Mouse (Mus musculus) heart, adult 2 months (tissue): ENCODE data around the gene Tet1. TPM values are rescaled to one million over a fixed set of nuclear protein-coding genes. Genes with fewer than 3 reads are reported as not detected.
"Not testable (repeated sequence)": the region's sequence is repeated elsewhere in the genome, so short reads cannot be mapped to it uniquely, and the experiment has no call there.

Source experiments
- DNase-seq, 2 experiments: peaks; one replicate each; pipeline ENCODE4 v3.0.0; 2021
- H3K27ac ChIP-seq: fragments of 200-600 bp; 2 replicates; pipeline ENCODE4 v1.8.1; 2022
- H3K27me3 ChIP-seq: fragments of 200-500 bp; 2 replicates; pipeline ENCODE4 v1.6.1; 2012; ENCODE audit warnings: mild to moderate bottlenecking, low read length, inconsistent platforms, mixed read lengths; ENCODE audit not compliant: control insufficient read depth, insufficient read depth
- H3K36me3 ChIP-seq: fragments of 200-500 bp; 2 replicates; pipeline ENCODE4 v1.6.1; 2012; ENCODE audit warnings: low read length, inconsistent platforms; ENCODE audit not compliant: control insufficient read depth, insufficient read depth
- H3K4me1 ChIP-seq: fragments of 200-500 bp; 2 replicates; pipeline ENCODE4 v1.6.1; 2011; ENCODE audit warnings: low read length; ENCODE audit not compliant: control insufficient read depth, insufficient read depth
- H3K4me3 ChIP-seq: fragments of 200-600 bp; 2 replicates; pipeline ENCODE4 v1.8.1; 2022
- H3K79me2 ChIP-seq: fragments of 200-500 bp; replicated peaks from 2 replicates; pipeline ENCODE4 v1.6.1; 2012; ENCODE audit warnings: mild to moderate bottlenecking, inconsistent platforms, low read length, moderate library complexity, mixed read lengths; ENCODE audit not compliant: control insufficient read depth, insufficient read depth
- H3K9ac ChIP-seq: fragments of 200-500 bp; 2 replicates; pipeline ENCODE4 v1.6.1; 2012; ENCODE audit warnings: low read depth, mild to moderate bottlenecking, control low read depth, inconsistent platforms, low read length, mixed read lengths
- CTCF ChIP-seq: fragments of 200-600 bp; IDR thresholded peaks from 2 replicates; pipeline ENCODE4 v1.8.1; 2022; ENCODE audit warnings: antibody characterized with exemption, mild to moderate bottlenecking, moderate library complexity
- EP300 ChIP-seq: fragments of 200-500 bp; IDR thresholded peaks from 2 replicates; pipeline ENCODE4 v1.6.1; 2011; ENCODE audit warnings: low read depth, low read length, control low read depth; ENCODE audit not compliant: insufficient read depth
- POLR2A ChIP-seq: fragments of 200-500 bp; IDR thresholded peaks from 2 replicates; pipeline ENCODE4 v1.6.1; 2011; ENCODE audit warnings: mild to moderate bottlenecking, low read depth, low read length, control low read depth; ENCODE audit not compliant: insufficient read depth
- WGBS: fragments of 180-500 bp; shearing (Covaris S2); methylation state at CpG from one replicate; pipeline ENCODE4 v1.1.7; 2018; 5-methylcytosine and 5-hydroxymethylcytosine counted together
- intact Hi-C: fragments of 180-260 bp; cut with DNase I; formaldehyde crosslinking; loops from one replicate; pipeline ENCODE4 v1.15.1; 2025
- polyA plus RNA-seq: library from polyadenylated mRNA; depleted of rRNA; stranded (reverse); fragments of >200 nt; gene quantifications from 2 replicates; pipeline ENCODE4 v1.2.3, GENCODE M21; 2012; rRNA removed
- total RNA-seq, 2 experiments: library from RNA; stranded (reverse); gene quantifications; 2 replicates each; pipeline ENCODE4 v1.2.3; 2021

Gene Tet1
- total and polyA plus RNA-seq, 3 experiments: 2.3 to 6.6 (median 5.3) TPM

- intact Hi-C loops: loop anchor here (5.0 kb wide), 2 partner anchors 75 to 230 kb away; partner anchors contain the start of genes Hnrnph3 and Pbld2
- peaks cover 4% of the 10 kb centered on the region for H3K79me2 ChIP-seq
- 2% methylated on average over 55 of the region's 55 CpGs for WGBS
Measured at GRCm38 (mm10) chr10:62792177-62793090, 116.4 kb downstream of the Tet1 start, which contains the start of gene Ccar1. Gene Ccar1 (minus strand): TSS chr10:62792286.

GRCm38 (mm10) chr10:62791251-62792176, 117.3 kb downstream of the Tet1 start:
- Histone ChIP-seq H3K36me3 (peaks cover 32% of the 10 kb centered on the region), H3K79me2 (peaks cover 4% of the 10 kb centered on the region), H3K4me1 (peaks cover 4% of the 10 kb centered on the region), H3K27me3 (no peaks in the 10 kb centered on the region), H3K9ac (peak overlapping the region; percentile 91), H3K4me3 (peak overlapping the region; percentile 73), H3K27ac (peak overlapping the region; percentile 93)
- under 1% methylated on average over 54 of the region's 78 CpGs for WGBS
- no peak for DNase-seq
- TF ChIP-seq CTCF: no peak
- intact Hi-C loops: loop anchor here (5.0 kb wide), 2 partner anchors 76 to 231 kb away; partner anchors contain the start of genes Hnrnph3 and Pbld2

More at GRCm38 (mm10) chr10:62792177-62793090, 116.4 kb downstream of the Tet1 start, which contains the start of gene Ccar1:
- DNase-seq: peak; percentile 99
- peak within 1 kb of the TSS; percentile 93 for H3K27ac ChIP-seq
- H3K4me1 ChIP-seq: peaks cover 4% of the 10 kb centered on the region
- peaks cover 27% of the 10 kb centered on the region for H3K36me3 ChIP-seq
- H3K27me3 ChIP-seq: no peaks in the 10 kb centered on the region
- TF ChIP-seq CTCF: peak; percentile 9; the same call in 1 of the 2 replicates
- 0 out of 2 replicates have a peak, but pooled peaks have one; percentile 33 for TF ChIP-seq EP300
- TF ChIP-seq POLR2A: peak; percentile 87
- H3K9ac ChIP-seq: peak within 1 kb of the TSS; percentile 91
- H3K4me3 ChIP-seq: peak within 1 kb of the TSS; percentile 73

DNA sequence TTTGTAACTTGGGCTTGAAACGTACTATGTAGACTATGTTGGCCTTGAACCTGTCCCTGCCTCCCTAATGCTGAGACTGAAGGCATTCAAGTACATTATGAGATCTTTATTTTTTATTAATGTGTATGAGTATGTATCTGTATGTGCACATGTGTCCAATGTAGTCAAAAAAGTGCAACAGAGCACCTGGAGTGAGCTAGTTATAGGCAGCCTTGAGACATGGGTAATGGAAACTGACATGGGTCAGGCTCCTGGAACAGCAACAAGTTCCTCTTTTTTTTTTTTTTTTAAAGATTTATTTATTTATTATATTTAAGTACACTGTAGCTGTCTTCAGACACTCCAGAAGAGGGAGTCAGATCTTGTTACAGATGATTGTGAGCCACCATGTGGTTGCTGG, 127.0 kb downstream of the Tet1 start:
- intact Hi-C loops, H3K79me2 ChIP-seq, H3K4me3 ChIP-seq, H3K27ac ChIP-seq, H3K9ac ChIP-seq, DNase-seq, H3K4me1 ChIP-seq, H3K27me3 ChIP-seq: not testable (repeated sequence)
- peaks cover 12% of the 10 kb centered on the region for H3K36me3 ChIP-seq
- 85% methylated on average over 1 of the region's 1 CpGs for WGBS

Other genes with a start within 250 kb of the Tet1 start
- gene Stox1, start 182.9 kb downstream of the Tet1 start, total RNA-seq: 1 to 10 TPM in 1 of 2 experiments, under 1 TPM in 1; 0.75 to 1.0 TPM
- gene Stox1, start 182.9 kb downstream of the Tet1 start, polyA plus RNA-seq: 0.43 and 0.59 TPM in 2 replicates
- 10 to 100 TPM; 39.6 to 52.7 TPM for gene Ccar1, start 116.7 kb downstream of the Tet1 start, total RNA-seq
- 34.3 and 56.1 TPM in 2 replicates for gene Ccar1, start 116.7 kb downstream of the Tet1 start, polyA plus RNA-seq
- 10 to 100 TPM; 20.4 to 27.1 TPM for gene Slc25a16, start 11.6 kb upstream of the Tet1 start, total RNA-seq
- 21.7 and 35.8 TPM in 2 replicates for gene Slc25a16, start 11.6 kb upstream of the Tet1 start, polyA plus RNA-seq
- gene Dna2, start 38.0 kb upstream of the Tet1 start, total RNA-seq: under 1 TPM; 0.29 to 0.68 TPM
- 0.84 and 1.8 TPM in 2 replicates for gene Dna2, start 38.0 kb upstream of the Tet1 start, polyA plus RNA-seq
- gene Rufy2, start 71.2 kb upstream of the Tet1 start, total RNA-seq: 1 to 10 TPM; 7.3 to 9.6 TPM
- gene Rufy2, start 71.2 kb upstream of the Tet1 start, polyA plus RNA-seq: 2.5 and 4.4 TPM in 2 replicates
- 10 to 100 TPM; 33.5 to 34.5 TPM for gene Hnrnph3, start 115.2 kb upstream of the Tet1 start, total RNA-seq
- 18.0 and 36.8 TPM in 2 replicates for gene Hnrnph3, start 115.2 kb upstream of the Tet1 start, polyA plus RNA-seq
- gene Pbld2, start 115.3 kb upstream of the Tet1 start, total RNA-seq: 1 to 10 TPM; 7.6 to 9.9 TPM
- 0.98 and 2.1 TPM in 2 replicates for gene Pbld2, start 115.3 kb upstream of the Tet1 start, polyA plus RNA-seq
- 1 to 10 TPM in 1 of 2 experiments, under 1 TPM in 1; 0.89 to 1.5 TPM for gene Pbld1, start 151.2 kb upstream of the Tet1 start, total RNA-seq
- 1.0 and 1.2 TPM in 2 replicates for gene Pbld1, start 151.2 kb upstream of the Tet1 start, polyA plus RNA-seq
- not detected for gene Atoh7, start 190.7 kb upstream of the Tet1 start, total RNA-seq
- gene Atoh7, start 190.7 kb upstream of the Tet1 start, polyA plus RNA-seq: not detected in 2 replicates